Mouse (Mus musculus): ENCODE results near the gene Commd8. TPM values are rescaled to one million over a fixed set of nuclear protein-coding genes. Genes with fewer than 3 reads are reported as not detected.

The Commd8 gene
- polyA plus RNA-seq, 1 experiment from 2014 or later: 134 TPM

- Histone ChIP-seq H3K9ac (no peak overlapping the region), H3K36me3 (no peaks in the 10 kb centered on the region), H3K27me3 (no peaks in the 10 kb centered on the region), H3K27ac (no peak overlapping the region), H3K4me2 (no peak overlapping the region), H3K9me3 (no peaks in the 10 kb centered on the region), H3K4me1 (no peaks in the 10 kb centered on the region), H3K4me3 (no peak overlapping the region)
- no peak for ATAC-seq (ENCODE audit: borderline replicate concordance, extremely low read depth, low FRiP score, low TSS enrichment)
- whole genome bisulfite sequencing: 77% methylated on average over 6 of the region's 6 CpGs
Measured at GRCm38 (mm10) chr5:72122414-72123037, 45.5 kb downstream of the Commd8 start.
